Mouse (Mus musculus): ENCODE data around the gene Scgb3a1.

DNA sequence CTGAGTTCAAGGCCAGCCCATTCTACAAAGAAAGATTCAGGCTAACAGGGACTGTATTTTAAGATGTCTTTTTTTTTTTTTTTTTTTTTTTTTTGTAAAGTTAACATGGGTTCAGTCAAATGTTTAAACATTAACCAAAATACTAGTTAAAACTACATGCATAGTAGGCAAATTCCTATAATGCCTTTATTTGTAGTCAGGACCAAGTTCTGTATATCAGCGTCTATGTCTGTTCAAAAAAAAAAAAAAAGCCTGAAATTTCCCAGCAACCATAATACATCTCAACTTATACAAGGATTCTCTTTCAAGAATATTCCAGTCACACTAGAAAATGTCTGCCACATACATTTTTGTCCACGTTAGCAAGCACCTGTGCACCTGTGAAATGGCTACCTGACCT lies 47.3 kb downstream of the Scgb3a1 start:
- TF ChIP-seq CTCF (IDR thresholded peaks at IDR 0.05; ENCODE audit: borderline replicate concordance, insufficient read depth, low read depth, low read length) (no peak), POLR2A (IDR thresholded peaks at IDR 0.05; ENCODE audit: borderline replicate concordance, insufficient read depth, low read length) (no peak)
